Mouse (Mus musculus): ENCODE results near the gene Gm7879. TPM values are rescaled to one million over a fixed set of nuclear protein-coding genes. Genes with fewer than 3 reads are reported as not detected.
"Not testable (repeated sequence)": the region's sequence is repeated elsewhere in the genome, so short reads cannot be mapped to it uniquely, and the experiment has no call there.

Gm7879 gene
- 1.6 and 2.0 TPM in 2 replicates for polyA plus RNA-seq (2012; rRNA removed)

- DNase-seq (ENCODE audit: low read depth, low spot score) = not testable (repeated sequence)
- 95% methylated on average over 4 of the region's 4 CpGs for WGBS
Observed at GRCm38 (mm10) chr5:43912844-43913243, at the start of gene Gm7879. Gene Gm7879, plus strand, starts transcription at chr5:43913144.

GRCm38 (mm10) chr5:43863642-43864041 lies 49.3 kb upstream of the Gm7879 start:
- 27% methylated on average over 6 of the region's 6 CpGs for WGBS
- DNase-seq (ENCODE audit: low read depth, low spot score) = no peak

- WGBS = 50% methylated on average over 2 of the region's 2 CpGs
- DNase-seq (ENCODE audit: low read depth, low spot score) = no peak
Observed at GRCm38 (mm10) chr5:43865316-43865715, 47.6 kb upstream of the Gm7879 start.

GRCm38 (mm10) chr5:43868253-43868652 lies 44.7 kb upstream of the Gm7879 start, which contains the start of gene Cd38:
Gene Cd38, plus strand, starts transcription at chr5:43868553.
- DNase-seq (ENCODE audit: low read depth, low spot score) = no peak

GRCm38 (mm10) chr5:43868711-43869600 lies 44.0 kb upstream of the Gm7879 start:
- no peak for DNase-seq (ENCODE audit: low read depth, low spot score)
- 3% methylated on average over 28 of the region's 28 CpGs for WGBS

GRCm38 (mm10) chr5:43871845-43872244 lies 41.1 kb upstream of the Gm7879 start:
- no peak for DNase-seq (ENCODE audit: low read depth, low spot score)
- 65% methylated on average over 1 of the region's 1 CpGs for WGBS

GRCm38 (mm10) chr5:43872652-43873051 lies 40.3 kb upstream of the Gm7879 start:
- WGBS = 75% methylated on average over 1 of the region's 1 CpGs
- no peak for DNase-seq (ENCODE audit: low read depth, low spot score)

GRCm38 (mm10) chr5:43882034-43882433 lies 30.9 kb upstream of the Gm7879 start:
- 79% methylated on average over 3 of the region's 3 CpGs for WGBS
- no peak for DNase-seq (ENCODE audit: low read depth, low spot score)

GRCm38 (mm10) chr5:43885060-43885820 lies 27.7 kb upstream of the Gm7879 start:
- WGBS = 53% methylated on average over 3 of the region's 3 CpGs
- DNase-seq (ENCODE audit: low read depth, low spot score) = no peak

GRCm38 (mm10) chr5:43892386-43892785 lies 20.6 kb upstream of the Gm7879 start:
- 26% methylated on average over 1 of the region's 1 CpGs for whole genome bisulfite sequencing
- no peak for DNase-seq (ENCODE audit: low read depth, low spot score)

GRCm38 (mm10) chr5:43894113-43894512 lies 18.8 kb upstream of the Gm7879 start:
- 45% methylated on average over 2 of the region's 2 CpGs for WGBS
- DNase-seq (ENCODE audit: low read depth, low spot score) = no peak

- DNase-seq (ENCODE audit: low read depth, low spot score) = no peak
- WGBS = 77% methylated on average over 3 of the region's 3 CpGs
Observed at GRCm38 (mm10) chr5:43895931-43896330, 17.0 kb upstream of the Gm7879 start.

- DNase-seq (ENCODE audit: low read depth, low spot score) = no peak
- WGBS = 56% methylated on average over 3 of the region's 3 CpGs
Observed at GRCm38 (mm10) chr5:43904685-43905084, 8.3 kb upstream of the Gm7879 start.

GRCm38 (mm10) chr5:43909213-43909612 lies 3.7 kb upstream of the Gm7879 start:
- WGBS = 31% methylated on average over 9 of the region's 9 CpGs

GRCm38 (mm10) chr5:43910006-43910405 lies 2.9 kb upstream of the Gm7879 start:
- no peak for DNase-seq (ENCODE audit: low read depth, low spot score)
- WGBS = 97% methylated on average over 6 of the region's 6 CpGs

More at GRCm38 (mm10) chr5:43909213-43909612, 3.7 kb upstream of the Gm7879 start:
- no peak for DNase-seq (ENCODE audit: low read depth, low spot score)

GRCm38 (mm10) chr5:43915261-43915886 lies 2.4 kb downstream of the Gm7879 start:
- 75% methylated on average over 4 of the region's 4 CpGs for WGBS
- no peak for DNase-seq (ENCODE audit: low read depth, low spot score)

GRCm38 (mm10) chr5:43921877-43922276 lies 8.9 kb downstream of the Gm7879 start:
- 92% methylated on average over 11 of the region's 11 CpGs for WGBS

GRCm38 (mm10) chr5:43923933-43924332 lies 11.0 kb downstream of the Gm7879 start:
- WGBS = 27% methylated on average over 4 of the region's 4 CpGs

More at GRCm38 (mm10) chr5:43921877-43922276, 8.9 kb downstream of the Gm7879 start:
- DNase-seq (ENCODE audit: low read depth, low spot score) = no peak

GRCm38 (mm10) chr5:43927729-43928128 lies 14.8 kb downstream of the Gm7879 start:
- DNase-seq (ENCODE audit: low read depth, low spot score) = no peak

More at GRCm38 (mm10) chr5:43923933-43924332, 11.0 kb downstream of the Gm7879 start:
- DNase-seq (ENCODE audit: low read depth, low spot score) = peak; percentile 64

- no peak for DNase-seq (ENCODE audit: low read depth, low spot score)
- whole genome bisulfite sequencing = 38% methylated on average over 2 of the region's 2 CpGs
Observed at GRCm38 (mm10) chr5:43933269-43933668, 20.3 kb downstream of the Gm7879 start.
